Mouse (Mus musculus): ENCODE results near the gene Lgals1. TPM values are rescaled to one million over a fixed set of nuclear protein-coding genes. Genes with fewer than 3 reads are reported as not detected.

Gene Lgals1
- polyA plus RNA-seq, 2 experiments = 447 to 675 TPM

GRCm38 (mm10) chr15:78919914-78920313, 6.6 kb upstream of the Lgals1 start:
- TF ChIP-seq CTCF (IDR thresholded peaks at IDR 0.05; ENCODE audit: low read depth) (no peak), EP300 (IDR thresholded peaks at IDR 0.05; ENCODE audit: low read depth) (no peak)
- Histone ChIP-seq H3K4me3 (ENCODE audit: insufficient read depth in 1 of 2, low read depth in 2 of 2, low read length in 2 of 2) (no peak overlapping the region), H3K4me1 (replicated peaks; ENCODE audit: control insufficient read depth in 2 of 2, insufficient read depth in 2 of 2, low read length in 1 of 2) (peaks cover 35 to 48% of the 10 kb centered on the region in 2 experiments), H3K9ac (replicated peaks) (no peak overlapping the region), H3K27ac (no peak overlapping the region), H3K27me3 (ENCODE audit: control insufficient read depth, insufficient read depth, low read length) (no peaks in the 10 kb centered on the region), H3K9me3 (ENCODE audit: control insufficient read depth, low read length) (no peaks in the 10 kb centered on the region), H3K36me3 (replicated peaks; ENCODE audit: control insufficient read depth, insufficient read depth, low read depth) (peaks cover 2% of the 10 kb centered on the region; the same call in 1 of the 2 replicates), H3K4me2 (ENCODE audit: low read depth) (no peak overlapping the region)
- no peak for ATAC-seq (ENCODE audit: insufficient read depth)
- DNase-seq (ENCODE audit: low read depth in 3 of 3, low spot score in 3 of 3) = no peak
- WGBS (ENCODE audit: insufficient replicate concordance) = 72% methylated on average over 12 of the region's 12 CpGs

- Histone ChIP-seq H3K36me3 (replicated peaks; ENCODE audit: control insufficient read depth, insufficient read depth, low read depth) (peaks cover 2% of the 10 kb centered on the region; the same call in 1 of the 2 replicates), H3K27ac (peak overlapping the region; percentile 98), H3K4me1 (replicated peaks; ENCODE audit: control insufficient read depth in 2 of 2, insufficient read depth in 2 of 2, low read length in 1 of 2) (peaks cover 60 to 61% of the 10 kb centered on the region in 2 experiments), H3K4me3 (ENCODE audit: insufficient read depth in 1 of 2, low read depth in 2 of 2, low read length in 2 of 2) (peak overlapping the region; percentile 51 to 59), H3K9ac (replicated peaks) (peak overlapping the region; percentile 75), H3K4me2 (ENCODE audit: low read depth) (peak overlapping the region; percentile 91), H3K27me3 (ENCODE audit: control insufficient read depth, insufficient read depth, low read length) (no peaks in the 10 kb centered on the region), H3K9me3 (ENCODE audit: control insufficient read depth, low read length) (no peaks in the 10 kb centered on the region)
- 16% methylated on average over 7 of the region's 7 CpGs for WGBS (ENCODE audit: insufficient replicate concordance)
- ATAC-seq (ENCODE audit: insufficient read depth) (peak; percentile 82), DNase-seq (ENCODE audit: low read depth in 3 of 3, low spot score in 3 of 3) (peak; percentile 89 to 92 (median 91))
- TF ChIP-seq CTCF (IDR thresholded peaks at IDR 0.05; ENCODE audit: low read depth) (peak; percentile 76), EP300 (IDR thresholded peaks at IDR 0.05; ENCODE audit: low read depth) (peak; percentile 97)
Measured at GRCm38 (mm10) chr15:78922700-78923099, 3.8 kb upstream of the Lgals1 start.

GRCm38 (mm10) chr15:78923585-78923984, 2.9 kb upstream of the Lgals1 start:
- 9% methylated on average over 6 of the region's 6 CpGs for WGBS (ENCODE audit: insufficient replicate concordance)
- Histone ChIP-seq H3K4me2 (ENCODE audit: low read depth) (peak overlapping the region; percentile 91), H3K9ac (replicated peaks) (peak overlapping the region; percentile 75), H3K27ac (peak overlapping the region; percentile 98), H3K9me3 (ENCODE audit: control insufficient read depth, low read length) (no peaks in the 10 kb centered on the region), H3K4me1 (replicated peaks; ENCODE audit: control insufficient read depth in 2 of 2, insufficient read depth in 2 of 2, low read length in 1 of 2) (peaks cover 64 to 67% of the 10 kb centered on the region in 2 experiments), H3K4me3 (ENCODE audit: insufficient read depth in 1 of 2, low read depth in 2 of 2, low read length in 2 of 2) (peak overlapping the region; percentile 51 to 59), H3K36me3 (replicated peaks; ENCODE audit: control insufficient read depth, insufficient read depth, low read depth) (peaks cover 2% of the 10 kb centered on the region; the same call in 1 of the 2 replicates), H3K27me3 (ENCODE audit: control insufficient read depth, insufficient read depth, low read length) (no peaks in the 10 kb centered on the region)
- peak; percentile 78 to 82 (median 80) for DNase-seq (ENCODE audit: low read depth in 3 of 3, low spot score in 3 of 3)
- peak; percentile 75 for ATAC-seq (ENCODE audit: insufficient read depth)
- TF ChIP-seq CTCF (IDR thresholded peaks at IDR 0.05; ENCODE audit: low read depth) = no peak
- peak; percentile 57 for TF ChIP-seq EP300 (IDR thresholded peaks at IDR 0.05; ENCODE audit: low read depth)

- H3K4me3 ChIP-seq (ENCODE audit: insufficient read depth in 1 of 2, low read depth in 2 of 2, low read length in 2 of 2) = no peak overlapping the region
- H3K27ac ChIP-seq = peak overlapping the region; percentile 98
- H3K9ac ChIP-seq (replicated peaks) = no peak overlapping the region; the same call in 1 of the 2 replicates
- H3K9me3 ChIP-seq (ENCODE audit: control insufficient read depth, low read length) = no peaks in the 10 kb centered on the region
- DNase-seq (ENCODE audit: low read depth in 3 of 3, low spot score in 3 of 3) (no peak), ATAC-seq (ENCODE audit: insufficient read depth) (no peak)
- WGBS (ENCODE audit: insufficient replicate concordance) = 59% methylated on average over 8 of the region's 8 CpGs
- TF ChIP-seq CTCF (IDR thresholded peaks at IDR 0.05; ENCODE audit: low read depth) (no peak), EP300 (IDR thresholded peaks at IDR 0.05; ENCODE audit: low read depth) (no peak)
- H3K36me3 ChIP-seq (replicated peaks; ENCODE audit: control insufficient read depth, insufficient read depth, low read depth) = no peaks in the 10 kb centered on the region; the same call in 1 of the 2 replicates
- H3K27me3 ChIP-seq (ENCODE audit: control insufficient read depth, insufficient read depth, low read length) = no peaks in the 10 kb centered on the region
- peak overlapping the region; percentile 75; the same call in 1 of the 2 replicates for H3K4me2 ChIP-seq (ENCODE audit: low read depth)
- H3K4me1 ChIP-seq (replicated peaks; ENCODE audit: control insufficient read depth in 2 of 2, insufficient read depth in 2 of 2, low read length in 1 of 2) = peaks cover 65 to 68% of the 10 kb centered on the region in 2 experiments
Measured at GRCm38 (mm10) chr15:78925129-78925528, 1.4 kb upstream of the Lgals1 start.

GRCm38 (mm10) chr15:78927021-78927787, 679 bp downstream of the Lgals1 start:
- DNase-seq (ENCODE audit: low read depth in 3 of 3, low spot score in 3 of 3) = no peak
- WGBS (ENCODE audit: insufficient replicate concordance) = 6% methylated on average over 15 of the region's 15 CpGs
- ATAC-seq (ENCODE audit: insufficient read depth) = no peak
- H3K9me3 ChIP-seq (ENCODE audit: control insufficient read depth, low read length) = no peaks in the 10 kb centered on the region
- H3K4me1 ChIP-seq (replicated peaks; ENCODE audit: control insufficient read depth in 2 of 2, insufficient read depth in 2 of 2, low read length in 1 of 2) = peaks cover 58 to 60% of the 10 kb centered on the region in 2 experiments
- H3K36me3 ChIP-seq (replicated peaks; ENCODE audit: control insufficient read depth, insufficient read depth, low read depth) = no peaks in the 10 kb centered on the region; the same call in 1 of the 2 replicates
- no peaks in the 10 kb centered on the region for H3K27me3 ChIP-seq (ENCODE audit: control insufficient read depth, insufficient read depth, low read length)
- TF ChIP-seq EP300 (IDR thresholded peaks at IDR 0.05; ENCODE audit: low read depth) (no peak), CTCF (IDR thresholded peaks at IDR 0.05; ENCODE audit: low read depth) (no peak)
- peak overlapping the region; percentile 49 for H3K9ac ChIP-seq (replicated peaks)
- peak overlapping the region; percentile 10 for H3K27ac ChIP-seq
- peak overlapping the region; percentile 66 to 77 for H3K4me3 ChIP-seq (ENCODE audit: insufficient read depth in 1 of 2, low read depth in 2 of 2, low read length in 2 of 2)
- H3K4me2 ChIP-seq (ENCODE audit: low read depth) = peak overlapping the region; percentile 75
